Mouse (Mus musculus): ENCODE measurements around the gene Zpbp2.

Gene Zpbp2

DNA sequence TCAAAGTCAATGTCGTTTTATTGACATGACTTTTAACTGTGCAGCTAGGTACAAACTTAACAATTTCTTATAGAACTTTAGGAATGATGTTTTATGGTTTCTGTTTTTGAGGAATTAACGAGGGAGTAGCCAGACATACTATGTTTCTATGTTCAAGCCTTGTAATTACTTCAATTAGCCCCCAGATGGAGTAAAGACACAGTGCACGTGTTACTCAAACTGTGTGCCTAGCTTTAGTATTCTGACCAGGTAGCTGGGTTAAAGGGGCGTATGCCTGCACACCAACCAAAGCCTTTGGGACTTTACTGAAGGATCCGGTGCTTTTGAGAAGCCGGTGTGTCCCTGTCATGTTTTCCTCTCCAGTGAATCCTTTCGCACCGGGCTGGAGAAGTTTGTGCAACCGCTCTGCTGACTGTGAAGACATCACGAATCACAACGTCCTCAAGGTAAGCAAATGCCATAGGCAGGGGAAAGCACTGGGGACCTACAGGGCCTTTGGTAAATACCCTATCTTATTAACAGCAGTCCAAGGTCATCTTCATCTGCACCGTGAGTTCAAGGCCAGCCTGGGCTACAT is 4.3 kb downstream of the Zpbp2 start:
- no peak for DNase-seq (ENCODE audit: low spot score in 2 of 2)

DNA sequence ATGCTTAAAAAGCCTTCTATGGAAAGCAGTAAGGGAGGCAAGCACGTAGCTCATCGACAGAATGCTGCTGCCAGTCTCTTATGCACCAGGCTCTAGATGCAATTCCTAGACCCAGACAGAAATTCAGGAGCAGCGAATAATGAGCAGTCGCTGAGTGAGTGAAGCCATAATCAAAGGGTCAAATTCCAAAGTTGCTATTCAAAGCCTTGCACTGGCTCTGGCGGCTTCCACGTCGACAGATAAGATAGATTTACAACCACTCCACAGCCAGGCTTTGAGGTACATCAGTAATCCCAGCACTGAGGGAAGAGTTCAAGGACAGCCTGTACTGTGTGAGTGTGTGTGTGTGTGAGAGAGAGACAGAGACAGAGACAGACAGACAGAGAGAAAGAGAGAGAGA is 10.0 kb downstream of the Zpbp2 start:
- DNase-seq (ENCODE audit: low spot score in 2 of 2): no peak

DNA sequence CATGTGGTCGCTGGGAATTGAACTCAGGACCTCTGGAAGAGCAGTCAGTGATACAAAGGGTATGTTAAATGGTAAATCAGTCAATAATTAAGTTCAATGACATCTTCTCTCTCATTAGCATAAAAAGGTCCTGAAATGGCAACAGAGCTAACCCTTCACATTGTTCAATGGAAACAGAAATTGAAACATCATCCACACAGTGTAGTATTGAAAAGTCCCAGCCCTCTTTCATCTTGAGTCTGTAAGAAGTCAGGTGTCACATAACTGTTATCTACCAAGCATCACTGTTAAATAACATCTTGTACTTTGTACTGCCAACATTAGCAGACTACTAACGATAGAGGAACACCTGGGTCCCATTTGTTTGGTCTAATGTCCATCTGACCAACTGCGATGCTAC is 12.1 kb downstream of the Zpbp2 start:
- DNase-seq (ENCODE audit: low spot score in 2 of 2): no peak

DNA sequence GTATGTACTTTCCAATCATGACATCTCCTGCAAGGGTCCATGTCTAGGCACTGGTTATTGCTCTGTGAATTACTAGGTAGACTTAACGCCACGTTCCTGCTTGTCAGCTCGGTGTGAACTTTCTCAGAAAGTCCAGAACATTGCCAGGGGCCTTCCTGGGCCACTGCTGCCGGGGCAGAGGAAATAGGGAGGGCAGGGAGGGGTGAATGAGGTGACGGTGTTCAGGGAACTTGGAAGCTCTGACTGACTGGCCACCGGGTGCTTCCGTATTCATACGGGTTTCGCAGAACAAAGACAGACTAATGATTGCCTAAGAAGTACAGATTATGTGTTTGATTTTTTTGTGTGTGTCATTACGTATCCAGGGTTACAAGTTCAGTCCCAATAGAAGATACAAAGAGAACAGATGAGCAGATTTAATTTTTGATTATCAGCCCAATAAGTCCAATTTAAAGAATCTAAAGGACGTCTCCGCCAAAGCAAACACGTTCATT is 13.1 kb downstream of the Zpbp2 start:
- no peak for DNase-seq (ENCODE audit: low spot score in 2 of 2)

DNA sequence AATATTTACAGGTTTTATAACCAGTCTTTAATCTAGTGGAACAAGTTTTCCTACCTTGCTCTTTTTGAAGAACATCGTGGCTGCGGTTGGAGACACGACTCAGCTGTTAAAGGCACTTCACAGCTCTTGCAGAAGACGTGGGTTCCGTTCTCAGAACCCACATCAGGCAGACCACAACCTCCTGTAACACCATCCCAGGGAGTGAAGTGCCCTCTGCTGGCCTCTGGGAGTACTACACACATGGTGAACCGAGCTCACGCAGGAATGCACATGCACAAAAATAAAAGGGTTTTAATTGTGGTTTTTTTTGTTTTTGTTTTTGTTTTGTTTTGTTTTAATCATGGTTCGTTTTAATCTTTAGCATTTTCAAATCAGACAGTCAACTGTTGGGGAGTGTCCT is 17.4 kb downstream of the Zpbp2 start:
- no peak for DNase-seq (ENCODE audit: low spot score in 2 of 2)

DNA sequence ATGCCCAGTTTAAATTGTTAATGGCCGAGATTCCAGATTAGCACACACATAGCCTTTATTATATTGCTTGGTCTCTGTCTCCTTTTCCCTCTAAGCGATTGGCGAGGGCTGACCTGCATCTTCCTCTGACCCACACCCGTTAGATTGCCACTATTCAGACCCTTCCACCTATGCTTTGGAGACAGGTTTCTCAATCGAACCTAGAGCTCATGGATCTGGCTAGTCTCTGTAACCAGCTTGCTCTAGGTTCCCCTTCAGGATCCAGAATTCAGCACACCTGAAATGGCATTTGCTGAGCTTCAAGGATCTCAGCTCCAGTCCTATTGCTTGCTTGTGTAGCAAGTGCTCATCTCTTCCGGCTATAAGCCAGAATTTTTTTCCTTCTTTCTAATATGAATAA is 18.6 kb downstream of the Zpbp2 start:
- DNase-seq (ENCODE audit: low spot score in 2 of 2): no peak

DNA sequence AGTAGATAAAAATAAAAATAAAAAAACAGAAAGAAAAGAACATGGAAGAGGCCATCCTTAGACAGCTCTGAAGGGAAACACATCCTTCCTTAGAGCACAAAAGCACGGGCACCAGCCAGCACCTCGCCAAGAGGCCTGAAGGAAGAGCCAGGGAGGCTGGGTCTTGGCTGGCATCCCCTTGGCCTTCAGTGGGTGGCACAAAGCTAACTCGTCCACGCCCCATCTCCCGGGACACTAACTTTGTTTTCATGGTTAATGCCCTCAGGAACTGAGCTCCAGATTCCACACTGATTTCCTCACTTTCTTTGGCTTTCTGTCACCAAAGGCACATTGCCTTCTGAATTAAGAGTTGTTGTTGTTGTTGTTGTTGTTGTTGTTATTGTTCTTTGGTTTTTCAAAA is 26.9 kb downstream of the Zpbp2 start:
- no peak for DNase-seq (ENCODE audit: low spot score in 2 of 2)

DNA sequence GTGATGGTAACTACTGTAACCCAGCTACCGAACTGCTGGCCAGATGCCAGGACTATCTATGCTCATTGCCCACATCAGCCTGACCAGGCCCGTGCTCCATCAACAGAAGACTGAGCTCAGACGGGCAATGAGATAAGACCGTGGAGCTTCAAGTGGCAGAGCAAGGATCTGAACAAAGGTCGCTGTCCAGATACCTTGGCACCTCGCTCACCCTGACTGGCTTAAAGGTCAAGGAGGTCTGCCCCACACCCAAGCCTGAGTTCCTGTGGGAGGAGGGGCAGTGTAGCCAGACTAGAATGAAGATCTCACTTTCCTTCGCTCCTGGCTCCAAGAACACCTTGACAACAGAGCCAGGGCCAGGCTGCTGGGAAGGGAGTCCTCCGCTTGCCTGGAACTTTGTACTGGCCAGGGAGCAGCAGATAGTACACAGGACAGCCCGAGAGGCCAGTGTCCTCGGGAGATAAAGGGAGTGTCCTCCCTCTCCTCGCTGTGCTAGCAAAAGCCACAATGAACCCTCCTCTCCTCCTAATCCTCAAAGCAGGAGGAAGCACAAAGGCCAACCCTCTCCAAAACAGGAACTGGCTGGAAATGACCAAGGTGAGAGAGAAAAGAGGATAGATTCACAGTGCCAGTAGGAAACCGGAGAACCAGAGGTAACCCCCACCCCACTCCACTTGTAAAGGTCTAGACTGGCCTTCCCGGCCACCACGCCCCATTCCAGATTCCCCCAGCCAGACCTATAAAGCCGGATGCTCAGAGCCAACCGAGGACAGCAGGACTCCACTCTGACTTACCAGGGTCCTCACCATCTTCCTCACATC is 29.6 kb downstream of the Zpbp2 start:
- no peak for DNase-seq (ENCODE audit: low spot score in 2 of 2)

DNA sequence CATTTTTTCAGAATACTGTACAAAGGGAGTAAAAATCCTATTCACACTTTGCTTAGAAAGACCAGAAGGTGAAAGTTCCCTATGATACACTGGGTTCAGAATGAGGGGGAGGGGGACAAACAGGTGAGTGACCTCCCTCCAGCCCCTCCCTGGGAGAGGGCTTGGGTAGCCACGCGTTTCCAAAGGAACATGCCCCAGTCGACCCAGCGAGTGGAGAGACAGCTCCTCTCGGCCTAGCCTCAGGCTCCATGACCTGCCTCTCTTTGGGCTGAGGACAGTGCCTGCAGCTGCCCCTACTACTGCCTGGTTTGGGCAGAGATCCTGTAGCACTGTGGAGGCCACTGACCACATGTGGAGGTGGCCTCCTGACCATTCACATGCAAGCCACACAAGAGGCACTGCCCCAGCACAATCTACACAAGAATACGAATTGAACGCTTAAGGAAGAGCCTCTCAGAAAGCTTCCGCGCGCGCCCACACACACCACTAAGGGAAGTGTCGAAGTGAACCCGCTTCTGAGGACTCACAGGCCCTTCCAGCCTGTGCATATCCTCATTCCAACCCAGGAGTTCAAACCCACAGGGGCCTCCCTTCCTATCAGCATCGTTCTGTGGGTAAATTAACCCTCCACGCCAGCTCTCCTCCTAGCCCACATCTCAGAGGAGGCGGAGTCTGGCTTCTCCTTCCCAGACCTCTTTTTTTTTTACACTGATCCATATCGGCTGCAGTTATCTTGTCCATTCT is 30.6 kb downstream of the Zpbp2 start:
- DNase-seq (ENCODE audit: low spot score in 2 of 2): no peak

DNA sequence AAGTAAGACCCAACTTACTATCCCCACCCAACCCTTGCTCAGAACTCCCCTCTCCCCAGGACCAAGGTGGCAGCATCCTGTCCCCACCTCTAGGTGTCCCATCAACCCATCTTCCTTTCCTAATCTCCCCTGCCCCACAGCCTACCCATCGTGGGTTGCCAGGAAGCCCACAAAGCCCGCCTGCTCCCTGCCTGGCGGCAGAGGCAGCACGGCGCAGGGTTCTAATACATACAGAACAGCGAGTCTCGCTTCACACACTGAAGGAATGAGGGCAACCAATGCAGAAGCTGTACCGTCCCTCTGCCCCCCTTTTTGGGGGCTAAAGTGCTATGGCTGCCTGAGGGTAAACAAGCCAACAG is 31.1 kb downstream of the Zpbp2 start:
- DNase-seq (ENCODE audit: low spot score in 2 of 2): no peak

DNA sequence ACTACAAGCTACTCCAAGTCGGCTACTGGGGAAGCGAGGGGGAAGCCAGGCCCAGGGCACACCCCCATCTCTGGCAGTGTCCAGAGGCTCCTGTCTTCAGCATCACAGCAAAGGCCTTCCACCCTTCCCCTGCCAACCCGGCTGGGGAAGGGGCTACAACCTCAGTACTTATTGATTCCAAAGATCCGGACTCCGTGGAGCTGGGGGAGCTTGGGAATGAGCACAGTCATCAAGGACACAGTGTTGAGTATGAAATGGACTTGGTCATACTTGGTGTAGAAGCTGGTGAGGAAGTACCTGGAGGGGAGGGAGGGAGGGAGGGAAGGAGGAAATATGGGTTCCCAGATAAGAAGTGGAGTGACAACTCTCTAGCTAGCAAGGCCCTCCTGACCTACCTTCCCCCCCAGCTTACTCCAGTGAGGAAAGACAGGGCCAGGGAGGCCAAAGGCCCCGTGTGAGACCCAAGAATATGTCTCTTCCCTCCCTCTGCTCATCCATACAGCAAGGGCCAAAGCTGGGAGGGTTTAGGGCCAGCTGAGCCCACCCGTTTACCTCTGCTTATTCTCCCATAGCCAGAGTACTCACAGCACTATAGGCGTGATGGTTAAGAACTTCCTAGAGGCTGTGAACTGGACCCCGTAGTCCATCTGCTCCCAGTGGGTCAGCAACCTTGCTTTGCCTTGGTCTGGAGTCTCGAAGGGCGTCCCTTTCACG is 31.8 kb downstream of the Zpbp2 start:
- no peak for DNase-seq (ENCODE audit: low spot score in 2 of 2)

DNA sequence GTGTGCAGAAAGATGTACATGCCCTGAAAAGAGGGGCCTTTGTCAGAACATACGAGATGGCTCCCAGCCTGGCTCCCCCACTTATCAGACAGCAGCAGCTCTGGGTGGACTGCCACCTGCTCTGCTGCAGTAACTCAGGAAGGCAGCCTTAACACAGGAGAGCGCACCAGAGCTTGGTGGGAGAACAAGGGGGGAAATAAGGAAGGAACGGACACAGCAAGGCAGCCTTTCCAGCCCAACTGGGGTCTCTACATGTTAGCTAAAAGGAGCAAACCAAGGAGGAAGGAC is 32.3 kb downstream of the Zpbp2 start:
- DNase-seq (ENCODE audit: low spot score in 2 of 2): no peak

DNA sequence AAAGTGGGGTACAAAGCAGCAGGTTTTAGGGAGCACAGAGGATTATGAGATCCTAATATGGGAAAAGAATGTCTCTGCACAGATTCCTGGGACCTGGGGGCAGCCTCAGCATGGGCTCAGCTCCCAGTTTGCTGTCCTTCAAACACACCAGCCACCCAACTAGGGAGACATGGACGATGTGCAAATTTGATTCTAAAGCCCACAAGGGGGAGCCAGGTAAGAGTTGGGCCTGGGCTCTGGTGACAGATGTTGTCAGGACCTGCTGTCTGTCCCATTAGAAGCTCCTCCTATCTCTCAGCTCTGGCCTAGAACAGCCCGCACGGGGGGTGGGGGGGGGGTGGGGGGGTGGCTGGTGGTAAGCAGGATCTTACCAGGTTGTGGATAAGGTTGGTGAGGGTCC is 32.7 kb downstream of the Zpbp2 start:
- DNase-seq (ENCODE audit: low spot score in 2 of 2): no peak

DNA sequence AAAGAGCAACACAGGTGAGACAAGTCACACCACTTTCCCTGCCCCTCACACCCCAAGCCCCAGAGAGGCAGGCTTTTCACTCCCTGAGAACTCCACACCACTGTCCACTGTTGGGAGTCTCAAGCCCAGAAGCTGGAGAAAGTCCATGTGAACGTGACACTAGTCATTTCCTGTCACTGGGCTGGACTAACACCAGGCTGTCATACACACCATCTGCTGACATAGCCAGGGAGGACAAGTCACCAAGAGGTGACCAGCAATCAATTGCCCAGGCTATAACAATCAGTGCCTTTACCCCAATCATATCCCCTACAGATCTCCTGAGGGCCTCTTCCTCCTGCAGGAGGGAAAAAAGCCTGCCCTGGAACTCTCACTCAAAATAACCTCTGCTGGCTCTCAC is 33.2 kb downstream of the Zpbp2 start:
- DNase-seq (ENCODE audit: low spot score in 2 of 2): no peak

DNA sequence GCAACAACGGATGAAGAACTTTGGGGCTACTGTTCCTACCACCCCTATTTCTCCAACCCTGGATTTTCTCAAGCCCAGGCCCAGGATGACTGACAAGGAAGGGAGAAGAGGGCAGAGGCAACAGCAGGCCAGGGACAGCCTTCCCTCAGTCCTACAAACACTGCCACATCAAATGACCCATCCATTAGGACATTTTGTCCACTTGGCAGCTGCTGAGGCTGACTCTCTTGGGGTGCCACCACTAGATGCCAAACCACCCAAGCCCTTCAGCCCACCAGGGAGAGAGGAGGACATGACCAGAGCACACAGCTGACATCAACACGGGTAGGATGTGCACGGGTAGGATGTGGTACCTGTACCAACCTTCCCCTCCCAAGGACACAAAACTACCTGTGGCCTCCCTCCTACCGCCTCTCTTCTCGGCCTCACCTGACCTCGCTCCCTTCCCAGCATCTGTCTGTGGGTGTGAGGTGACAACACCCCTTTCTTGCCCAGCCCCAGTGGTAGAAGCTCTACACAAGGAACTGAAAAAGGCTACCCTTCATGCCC is 33.8 kb downstream of the Zpbp2 start:
- no peak for DNase-seq (ENCODE audit: low spot score in 2 of 2)

DNA sequence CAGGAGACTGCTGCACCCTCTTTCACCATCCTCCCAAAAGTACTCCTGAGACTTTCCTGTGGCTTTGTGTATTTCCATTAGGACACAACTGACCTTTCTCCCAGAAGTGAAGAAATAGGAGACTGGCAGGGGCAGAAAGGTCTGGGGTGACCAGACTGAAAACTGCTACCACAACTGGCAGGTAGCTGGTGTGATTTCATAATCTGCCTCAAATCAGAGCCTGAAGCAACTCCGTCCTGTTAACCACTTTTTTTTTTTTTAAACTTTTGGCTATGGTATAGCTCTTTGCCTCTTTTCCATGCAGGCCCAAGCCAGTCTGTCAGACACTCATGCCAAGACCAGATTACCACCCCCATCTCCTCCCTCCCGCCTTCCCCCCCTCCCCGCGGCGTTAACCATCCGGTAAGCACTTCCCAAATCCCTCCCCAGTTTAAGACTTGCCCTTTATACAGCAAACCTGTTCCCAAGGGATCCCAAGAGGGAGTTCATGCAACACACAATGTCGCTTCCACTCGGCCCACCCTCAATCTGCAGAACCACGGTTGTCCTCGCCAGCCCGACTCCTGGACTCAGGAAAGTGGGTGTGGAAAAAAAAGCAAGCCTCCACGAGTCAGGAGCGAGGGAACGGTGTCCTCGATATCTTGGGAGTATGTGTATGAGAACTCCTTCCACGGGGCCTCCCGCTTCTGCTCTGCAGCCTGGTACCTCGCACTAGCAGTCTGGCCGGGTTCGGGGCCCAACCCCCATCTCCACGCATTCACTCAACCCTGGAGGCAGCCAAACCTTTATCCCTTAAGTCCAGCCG is 35.4 kb downstream of the Zpbp2 start:
- DNase-seq (ENCODE audit: low spot score in 2 of 2): peak; percentile 11 to 27

DNA sequence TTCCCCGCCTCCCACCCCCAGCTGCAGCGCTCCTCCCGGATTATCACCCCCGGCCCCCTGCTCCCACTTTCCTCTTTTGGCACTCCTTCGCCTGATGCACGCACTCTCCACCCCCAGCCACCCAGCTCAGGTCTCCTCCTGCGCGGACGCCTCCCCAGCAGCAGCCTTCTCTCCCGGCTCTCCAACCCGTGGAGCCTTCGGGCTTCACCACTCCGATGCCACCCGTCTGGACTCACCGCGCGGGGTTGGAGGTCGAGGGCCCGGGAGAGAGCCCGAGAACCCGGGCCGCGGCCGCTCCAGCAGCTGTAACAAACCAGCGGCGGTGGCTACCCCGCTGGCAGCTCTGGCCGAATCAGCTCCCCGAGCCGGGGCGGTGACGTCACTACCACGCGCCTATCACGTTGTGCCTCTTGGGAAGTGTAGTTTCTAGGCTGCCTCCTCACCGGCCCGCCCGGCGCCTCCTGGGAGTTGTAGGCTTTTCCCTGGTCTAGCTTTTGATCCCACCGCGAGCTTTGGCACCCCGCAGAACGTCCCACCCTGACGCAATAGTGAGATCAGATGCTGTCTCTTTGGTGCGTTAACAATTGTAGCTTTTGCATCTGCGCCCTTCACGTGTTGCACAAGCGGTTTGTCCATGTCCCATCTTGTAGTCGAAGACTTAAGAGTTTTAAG is 36.1 kb downstream of the Zpbp2 start, which contains the start of gene Ormdl3:
Ormdl3 (minus strand) TSS at position 477 of the 672 bp plus-strand sequence.
- peak; percentile 95 to 97 for DNase-seq (ENCODE audit: low spot score in 2 of 2)

DNA sequence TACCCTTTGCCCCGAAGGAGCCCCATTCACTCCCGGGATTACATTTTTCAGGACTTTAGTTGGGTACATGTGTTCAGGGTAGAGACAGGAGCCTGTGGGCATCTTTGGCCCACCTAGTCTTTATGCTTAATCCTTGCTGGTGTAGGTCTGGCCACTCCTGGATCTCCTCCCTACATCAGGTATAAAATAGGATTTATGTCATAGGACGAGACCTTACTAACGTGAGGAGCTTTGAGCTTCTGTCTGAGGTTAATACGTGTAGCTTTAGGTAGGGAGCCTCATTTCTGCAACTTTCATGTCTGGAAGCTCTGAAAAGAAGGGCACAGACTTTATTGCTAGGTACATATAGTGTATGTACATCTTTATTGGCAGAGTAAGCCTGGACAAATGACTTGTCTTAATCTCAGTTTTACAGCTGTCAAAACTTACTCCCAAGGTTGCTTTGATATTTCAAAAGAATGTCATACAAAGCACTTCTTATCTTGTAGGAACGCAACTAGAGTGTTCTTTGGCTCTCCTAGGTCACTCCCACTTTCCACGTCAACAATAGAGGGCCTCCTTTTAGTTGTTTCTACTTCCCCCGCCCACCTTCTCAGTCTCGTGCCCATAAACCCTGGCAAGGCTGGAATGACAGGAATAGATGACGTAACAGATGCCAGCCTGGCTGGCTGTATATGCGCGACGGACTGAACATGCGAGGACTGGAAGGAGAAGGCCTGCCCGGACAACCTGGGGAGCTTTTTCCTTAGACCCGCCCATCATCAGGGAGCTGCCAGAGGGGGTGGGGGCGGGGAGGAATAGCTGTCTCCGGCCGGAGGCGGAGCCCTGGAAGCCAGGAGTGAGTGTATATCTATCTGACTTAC is 37.0 kb downstream of the Zpbp2 start:
- peak; percentile 23 to 48 for DNase-seq (ENCODE audit: low spot score in 2 of 2)

DNA sequence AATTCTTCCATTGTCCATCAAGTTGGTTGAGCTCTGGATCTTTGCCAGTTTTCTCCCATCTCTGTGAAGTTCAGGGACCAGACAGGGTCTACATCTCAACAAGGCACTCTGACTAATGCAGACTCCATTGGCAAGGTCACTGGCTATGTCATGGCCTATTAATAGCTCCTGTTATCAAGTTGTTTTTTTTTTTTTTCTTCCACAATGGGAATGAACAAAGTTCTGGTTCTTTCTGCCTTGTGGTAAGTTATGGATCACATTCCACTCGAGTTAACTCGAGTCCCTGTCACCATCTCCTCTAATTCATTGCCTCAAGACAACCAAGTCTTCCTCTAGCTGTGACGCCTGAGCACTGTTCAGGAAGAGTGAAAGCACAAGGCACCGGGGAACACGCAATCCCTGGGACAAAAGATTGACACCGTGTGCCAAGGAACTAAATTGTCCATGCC is 38.0 kb downstream of the Zpbp2 start:
- no peak for DNase-seq (ENCODE audit: low spot score in 2 of 2)

DNA sequence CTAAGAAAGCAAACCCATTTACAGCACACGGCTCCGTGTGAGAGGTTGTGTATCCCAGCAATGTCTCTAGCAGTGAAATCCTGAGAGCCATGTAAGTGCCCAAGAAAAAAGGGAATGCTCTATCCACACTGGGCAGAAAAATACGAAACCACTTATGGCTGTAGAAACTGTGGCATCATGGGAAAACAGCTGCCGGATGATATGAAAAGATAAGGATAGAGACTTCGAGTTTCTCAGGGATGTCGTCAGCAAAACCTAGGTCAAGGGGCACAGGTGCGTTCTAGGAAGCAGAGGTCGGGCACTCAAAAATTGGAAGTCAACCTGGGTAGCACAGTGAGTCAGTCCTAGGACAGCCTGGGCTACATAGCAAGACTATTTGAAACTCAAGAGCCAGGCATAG is 38.4 kb downstream of the Zpbp2 start:
- DNase-seq (ENCODE audit: low spot score in 2 of 2): no peak
